Mouse (Mus musculus) lung, postnatal 0 days (tissue): Measurements from ENCODE around the gene Exoc6.

ENCODE experiments used
- CTCF ChIP-seq: IDR thresholded peaks from 2 replicates; pipeline ENCODE4 v1.5.1; 2016; ENCODE audit warnings: antibody characterized with exemption, mild to moderate bottlenecking
- EP300 ChIP-seq: IDR thresholded peaks from 2 replicates; pipeline ENCODE4 v1.6.1; 2016; ENCODE audit warnings: antibody characterized with exemption, mild to moderate bottlenecking, control low read depth

DNA sequence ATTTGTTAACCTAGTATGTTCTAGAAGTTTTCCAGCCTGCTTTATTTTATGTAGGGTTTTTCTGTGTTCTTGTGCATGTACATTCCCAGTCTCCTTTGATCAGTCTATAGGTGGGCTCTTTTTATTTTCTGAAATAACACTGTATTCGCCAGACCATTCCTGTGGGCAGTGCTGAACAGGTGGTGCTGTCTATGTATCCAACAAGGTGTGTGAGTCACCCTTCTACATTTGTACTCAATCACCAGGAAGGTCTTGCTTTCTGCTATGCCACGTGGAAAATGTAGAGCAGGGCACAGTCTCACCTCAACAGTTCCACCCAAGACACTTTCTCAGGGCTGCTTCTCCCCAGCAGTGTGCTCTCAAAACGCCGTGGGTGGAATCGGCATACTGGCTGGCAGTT, 118.4 kb downstream of the Exoc6 start:
- TF ChIP-seq CTCF: no peak
- TF ChIP-seq EP300: no peak
